ENCODE assay signal across 8 mouse cellular contexts in the genomic region with DNA sequence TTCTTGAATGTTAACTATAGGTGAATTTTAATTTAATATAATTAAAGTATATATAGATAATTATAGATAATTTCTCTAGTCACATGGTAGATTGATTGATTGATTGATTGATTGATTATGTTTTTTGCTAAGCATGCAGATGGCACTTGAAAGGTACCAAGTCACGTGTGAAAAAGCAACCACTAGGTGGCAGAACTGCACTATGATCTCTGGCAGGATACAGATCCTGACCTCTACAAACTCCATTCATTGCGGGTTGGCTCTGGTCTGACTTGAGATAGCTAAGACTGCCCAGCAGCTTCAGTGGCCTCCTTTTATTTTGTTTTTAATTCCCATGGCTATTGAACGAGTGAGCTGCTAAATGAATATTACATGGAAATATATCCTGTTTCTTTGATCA.
DNase-seq lines count a peak whose midpoint lies in the region; ATAC-seq and TF ChIP-seq lines count a peak whose summit lies in the region.

No protein-coding gene starts in this region.

- WGBS in heart, postnatal 0 days: 9% methylated on average over 3 of the region's 3 CpGs
- 20% methylated on average over 3 of the region's 3 CpGs for WGBS in heart, embryonic 12.5 days
- WGBS in kidney, embryonic 15.5 days: 17% methylated on average over 3 of the region's 3 CpGs
- WGBS in lung, postnatal 0 days: 17% methylated on average over 3 of the region's 3 CpGs

- H3K36me3 ChIP-seq in heart, postnatal 0 days (replicated peaks; ENCODE audit: control insufficient read depth, insufficient read depth, low read length): no peaks in the 10 kb centered on the region
- H3K36me3 ChIP-seq in heart, embryonic 12.5 days: no peaks in the 10 kb centered on the region
- H3K36me3 ChIP-seq in kidney, embryonic 15.5 days: no peaks in the 10 kb centered on the region
- no peaks in the 10 kb centered on the region for H3K36me3 ChIP-seq in lung, postnatal 0 days (ENCODE audit: insufficient read depth, low read length)

- no peak overlapping the region for H3K4me2 ChIP-seq in heart, postnatal 0 days (ENCODE audit: low read depth, low read length)
- no peak overlapping the region for H3K4me2 ChIP-seq in heart, embryonic 12.5 days
- no peak overlapping the region for H3K4me2 ChIP-seq in kidney, embryonic 15.5 days
- H3K4me2 ChIP-seq in lung, postnatal 0 days (replicated peaks; ENCODE audit: low read depth, low read length): no peak overlapping the region

- no peaks in the 10 kb centered on the region for H3K27me3 ChIP-seq in heart, postnatal 0 days (ENCODE audit: control insufficient read depth, insufficient read depth, low read length)
- no peaks in the 10 kb centered on the region for H3K27me3 ChIP-seq in heart, embryonic 12.5 days (replicated peaks)
- no peaks in the 10 kb centered on the region for H3K27me3 ChIP-seq in kidney, embryonic 15.5 days
- no peaks in the 10 kb centered on the region for H3K27me3 ChIP-seq in lung, postnatal 0 days (replicated peaks; ENCODE audit: insufficient read depth, low read length)

- peak; percentile 50 for TF ChIP-seq CTCF in heart, postnatal 0 days (IDR thresholded peaks at IDR 0.05; ENCODE audit: low read depth)
- TF ChIP-seq CTCF in lung, postnatal 0 days (IDR thresholded peaks at IDR 0.05): no peak

- TF ChIP-seq EP300 in heart, postnatal 0 days (IDR thresholded peaks at IDR 0.05; ENCODE audit: low read depth): no peak
- no peak for TF ChIP-seq EP300 in lung, postnatal 0 days (IDR thresholded peaks at IDR 0.05)

- H3K9ac ChIP-seq in heart, postnatal 0 days (replicated peaks; ENCODE audit: low read depth, low read length): no peak overlapping the region
- no peak overlapping the region for H3K9ac ChIP-seq in heart, embryonic 12.5 days
- H3K9ac ChIP-seq in kidney, embryonic 15.5 days: no peak overlapping the region
- no peak overlapping the region for H3K9ac ChIP-seq in lung, postnatal 0 days (replicated peaks; ENCODE audit: low read depth)

- H3K4me3 ChIP-seq in heart, postnatal 0 days (ENCODE audit: low read depth, low read length): no peak overlapping the region
- H3K4me3 ChIP-seq in heart, embryonic 12.5 days: no peak overlapping the region
- H3K4me3 ChIP-seq in kidney, embryonic 15.5 days (replicated peaks): no peak overlapping the region
- no peak overlapping the region for H3K4me3 ChIP-seq in lung, postnatal 0 days (ENCODE audit: low read depth, low read length)

- ATAC-seq in heart, postnatal 0 days (ENCODE audit: insufficient read depth, low read depth): no peak
- ATAC-seq in heart, embryonic 12.5 days (ENCODE audit: insufficient number of reproducible peaks, low FRiP score): no peak
- 0 out of 2 replicates have a peak, but pooled peaks have one; percentile 64 for ATAC-seq in kidney, embryonic 15.5 days (replicated peaks; ENCODE audit: low FRiP score)
- no peak for ATAC-seq in lung, postnatal 0 days

- H3K4me1 ChIP-seq in heart, postnatal 0 days (ENCODE audit: control insufficient read depth, insufficient read depth): no peaks in the 10 kb centered on the region
- no peaks in the 10 kb centered on the region for H3K4me1 ChIP-seq in heart, embryonic 12.5 days (replicated peaks)
- no peaks in the 10 kb centered on the region for H3K4me1 ChIP-seq in kidney, embryonic 15.5 days
- H3K4me1 ChIP-seq in lung, postnatal 0 days (ENCODE audit: insufficient read depth, low read depth, low read length): no peaks in the 10 kb centered on the region

- H3K27ac ChIP-seq in heart, postnatal 0 days (ENCODE audit: low read depth): no peak overlapping the region
- no peak overlapping the region for H3K27ac ChIP-seq in heart, embryonic 12.5 days (ENCODE audit: poor library complexity, severe bottlenecking)
- H3K27ac ChIP-seq in kidney, embryonic 15.5 days: no peak overlapping the region
- H3K27ac ChIP-seq in lung, postnatal 0 days (ENCODE audit: low read length): no peak overlapping the region

- no peak for DNase-seq in heart, postnatal 0 days (ENCODE audit: low spot score)
- peak; percentile 7 for DNase-seq in CD4-positive helper T cell, adult 2 months (ENCODE audit: low read depth, low spot score)
- DNase-seq in adrenal gland, postnatal 36 days: peak; percentile 1 to 2
- DNase-seq in telencephalon, adult 2 months (ENCODE audit: low read depth, low spot score): peak; percentile 8
- DNase-seq in B cell, adult 2 months: no peak
- DNase-seq in lung, postnatal 0 days (ENCODE audit: low spot score): no peak

- no peaks in the 10 kb centered on the region for H3K9me3 ChIP-seq in heart, postnatal 0 days (replicated peaks; ENCODE audit: control insufficient read depth, low read length)
- H3K9me3 ChIP-seq in heart, embryonic 12.5 days (replicated peaks): no peaks in the 10 kb centered on the region
- no peaks in the 10 kb centered on the region for H3K9me3 ChIP-seq in kidney, embryonic 15.5 days (replicated peaks)
- H3K9me3 ChIP-seq in lung, postnatal 0 days (ENCODE audit: low read length): no peaks in the 10 kb centered on the region

Comparison
In these comparisons a context has a peak if more than half of its experiments do, and no peak if none do; other contexts are left out.
1. DNase-seq: peak in CD4-positive helper T cell, adult 2 months (single experiment), adrenal gland, postnatal 36 days (2 of 2) and telencephalon, adult 2 months (single experiment); none in heart, postnatal 0 days (single experiment), B cell, adult 2 months (0 of 2) and lung, postnatal 0 days (single experiment).